Mouse (Mus musculus): ENCODE data around the gene Rps6ka3.

Gene Rps6ka3

GRCm38 (mm10) chrX:159321342-159321741 lies 111.2 kb downstream of the Rps6ka3 start:
- peak; percentile 41 for DNase-seq (ENCODE audit: low spot score)

GRCm38 (mm10) chrX:159364506-159364905 lies 154.4 kb downstream of the Rps6ka3 start:
- DNase-seq (ENCODE audit: low spot score), result no peak

- peak; percentile 41 for DNase-seq (ENCODE audit: low spot score)
These were observed 162.0 kb downstream of the Rps6ka3 start, which contains the start of gene Eif1ax for GRCm38 (mm10) chrX:159371831-159372752. Gene Eif1ax, plus strand, starts transcription at chrX:159372178.

GRCm38 (mm10) chrX:159372753-159373144 lies 162.6 kb downstream of the Rps6ka3 start:
- no peak for DNase-seq (ENCODE audit: low spot score)

- no peak for DNase-seq (ENCODE audit: low spot score)
These were observed 177.0 kb downstream of the Rps6ka3 start for GRCm38 (mm10) chrX:159387105-159387504.

- no peak for DNase-seq (ENCODE audit: low spot score)
These were observed 178.8 kb downstream of the Rps6ka3 start for GRCm38 (mm10) chrX:159388953-159389352.

- DNase-seq (ENCODE audit: low spot score), result no peak
These were observed 180.3 kb downstream of the Rps6ka3 start for GRCm38 (mm10) chrX:159390347-159390962.

- no peak for DNase-seq (ENCODE audit: low spot score)
These were observed 181.1 kb downstream of the Rps6ka3 start for GRCm38 (mm10) chrX:159391239-159391638.

- DNase-seq (ENCODE audit: low spot score), result no peak
These were observed 199.1 kb downstream of the Rps6ka3 start for GRCm38 (mm10) chrX:159409253-159409652.

GRCm38 (mm10) chrX:159414130-159414828 lies 204.2 kb downstream of the Rps6ka3 start, which contains the start of gene Map7d2:
Gene Map7d2, plus strand, starts transcription at chrX:159414572.
- no peak for DNase-seq (ENCODE audit: low spot score)

GRCm38 (mm10) chrX:159414829-159415673 lies 204.9 kb downstream of the Rps6ka3 start:
- DNase-seq (ENCODE audit: low spot score), result no peak

Measured in ovary, postnatal 14 days (tissue).